Mouse (Mus musculus) embryonic fibroblast, embryonic 13.5 days (primary cell): ENCODE measurements around the gene Tle4.

Experiments
- CTCF ChIP-seq: IDR thresholded peaks from 2 replicates; pipeline ENCODE4 v1.5.1; 2011; ENCODE audit warnings: mild to moderate bottlenecking, control low read depth, low read length, moderate library complexity, borderline replicate concordance; ENCODE audit not compliant: insufficient read depth
- POLR2A ChIP-seq: IDR thresholded peaks from 2 replicates; pipeline ENCODE4 v1.6.1; 2011; ENCODE audit warnings: low read depth, mild to moderate bottlenecking, control low read depth, low read length, moderate library complexity

DNA sequence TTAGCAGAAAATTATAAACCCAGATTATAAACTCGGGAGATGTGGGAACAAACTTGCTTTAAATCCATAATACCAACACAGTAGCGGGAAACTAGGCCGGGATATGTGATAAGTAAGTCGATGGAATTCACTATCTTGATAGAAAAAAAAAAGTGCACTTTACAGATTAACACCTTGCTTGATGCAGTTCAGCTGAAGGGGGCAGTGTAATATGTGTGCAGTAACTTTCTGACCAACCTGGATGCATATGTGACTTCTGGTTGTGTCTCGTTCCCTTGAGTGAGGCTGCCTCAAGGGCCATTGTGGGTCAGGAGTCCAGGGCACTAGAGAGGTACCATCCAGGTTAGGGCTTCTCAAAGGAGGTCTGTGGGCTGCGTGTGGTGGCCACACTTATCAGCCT is 172.7 kb downstream of the Tle4 start:
- TF ChIP-seq CTCF (no peak), POLR2A (no peak)
